Mouse (Mus musculus) cerebellum, adult 11-12 months (tissue): ENCODE data around the gene Eya2.
"Not testable (repeated sequence)": the region's sequence is repeated elsewhere in the genome, so short reads cannot be mapped to it uniquely, and the experiment has no call there.

ENCODE experiments used
- DNase-seq: peaks from one replicate; pipeline ENCODE4 v3.0.0; 2022

Eya2 gene

GRCm38 (mm10) chr2:165594907-165595675 lies at the start of gene Eya2:
Eya2 (plus strand) TSS chr2:165595032.
- no peak for DNase-seq

- no peak for DNase-seq
Measured at GRCm38 (mm10) chr2:165545687-165546086, 49.1 kb upstream of the Eya2 start.

GRCm38 (mm10) chr2:165546341-165546740 lies 48.5 kb upstream of the Eya2 start:
- no peak for DNase-seq

- peak; percentile 8 for DNase-seq
Measured at GRCm38 (mm10) chr2:165547410-165547809, 47.4 kb upstream of the Eya2 start.

- no peak for DNase-seq
Measured at GRCm38 (mm10) chr2:165548627-165549026, 46.2 kb upstream of the Eya2 start.

- DNase-seq: not testable (repeated sequence)
Measured at GRCm38 (mm10) chr2:165550410-165550809, 44.4 kb upstream of the Eya2 start.

- DNase-seq: no peak
Measured at GRCm38 (mm10) chr2:165554066-165554465, 40.8 kb upstream of the Eya2 start.

- no peak for DNase-seq
Measured at GRCm38 (mm10) chr2:165557278-165557677, 37.6 kb upstream of the Eya2 start.

- no peak for DNase-seq
Measured at GRCm38 (mm10) chr2:165558916-165559315, 35.9 kb upstream of the Eya2 start.

GRCm38 (mm10) chr2:165559506-165560235 lies 35.2 kb upstream of the Eya2 start:
- no peak for DNase-seq

- DNase-seq: no peak
Measured at GRCm38 (mm10) chr2:165561861-165562260, 33.0 kb upstream of the Eya2 start.

- DNase-seq: peak; percentile 66
Measured at GRCm38 (mm10) chr2:165563298-165564058, 31.4 kb upstream of the Eya2 start.

- DNase-seq: no peak
Measured at GRCm38 (mm10) chr2:165564101-165564500, 30.7 kb upstream of the Eya2 start.

- no peak for DNase-seq
Measured at GRCm38 (mm10) chr2:165564620-165565019, 30.2 kb upstream of the Eya2 start.

GRCm38 (mm10) chr2:165566898-165567297 lies 27.9 kb upstream of the Eya2 start:
- no peak for DNase-seq

GRCm38 (mm10) chr2:165567820-165568219 lies 27.0 kb upstream of the Eya2 start:
- DNase-seq: no peak

GRCm38 (mm10) chr2:165568911-165569310 lies 25.9 kb upstream of the Eya2 start:
- DNase-seq: no peak

- DNase-seq: no peak
Measured at GRCm38 (mm10) chr2:165571216-165571778, 23.5 kb upstream of the Eya2 start.

GRCm38 (mm10) chr2:165583044-165583443 lies 11.8 kb upstream of the Eya2 start:
- no peak for DNase-seq

GRCm38 (mm10) chr2:165583518-165583917 lies 11.3 kb upstream of the Eya2 start:
- no peak for DNase-seq

GRCm38 (mm10) chr2:165584563-165584962 lies 10.3 kb upstream of the Eya2 start:
- no peak for DNase-seq

- DNase-seq: no peak
Measured at GRCm38 (mm10) chr2:165590742-165591141, 4.1 kb upstream of the Eya2 start.

- DNase-seq: no peak
Measured at GRCm38 (mm10) chr2:165593763-165594162, 1.1 kb upstream of the Eya2 start.
